Mouse (Mus musculus) heart, adult 8-10 months (tissue): ENCODE results near the gene Fibin. TPM values are rescaled to one million over a fixed set of nuclear protein-coding genes. Genes with fewer than 3 reads are reported as not detected.

Experiments
- DNase-seq: peaks from one replicate; pipeline ENCODE4 v3.0.0; 2022; ENCODE audit warnings: low spot score
- total RNA-seq, 4 experiments: library from RNA; stranded (reverse); gene quantifications; 2 replicates each; pipeline ENCODE4 v1.2.4; 2022

Gene Fibin
- 1 to 10 TPM; 3.6 to 7.7 (median 5.9) TPM for total RNA-seq

GRCm38 (mm10) chr2:110362432-110363283 lies at the start of gene Fibin:
Gene Fibin (minus strand): TSS chr2:110363183.
- DNase-seq: peak; percentile 72

- peak; percentile 62 for DNase-seq
Observed at GRCm38 (mm10) chr2:110411428-110411827, 48.4 kb upstream of the Fibin start.

GRCm38 (mm10) chr2:110408757-110409156 lies 45.8 kb upstream of the Fibin start:
- no peak for DNase-seq

GRCm38 (mm10) chr2:110392714-110393336 lies 29.8 kb upstream of the Fibin start:
- peak; percentile 66 for DNase-seq

GRCm38 (mm10) chr2:110390736-110391409 lies 27.9 kb upstream of the Fibin start:
- no peak for DNase-seq

GRCm38 (mm10) chr2:110379811-110380210 lies 16.8 kb upstream of the Fibin start:
- no peak for DNase-seq

- no peak for DNase-seq
Observed at GRCm38 (mm10) chr2:110376660-110377059, 13.7 kb upstream of the Fibin start.

GRCm38 (mm10) chr2:110375475-110375874 lies 12.5 kb upstream of the Fibin start:
- no peak for DNase-seq

GRCm38 (mm10) chr2:110373186-110373585 lies 10.2 kb upstream of the Fibin start:
- no peak for DNase-seq

- no peak for DNase-seq
Observed at GRCm38 (mm10) chr2:110367382-110367887, 4.5 kb upstream of the Fibin start.

GRCm38 (mm10) chr2:110365401-110365800 lies 2.4 kb upstream of the Fibin start:
- no peak for DNase-seq

GRCm38 (mm10) chr2:110363855-110364254 lies 872 bp upstream of the Fibin start:
- DNase-seq: no peak

- no peak for DNase-seq
Observed at GRCm38 (mm10) chr2:110353302-110353970, 9.5 kb downstream of the Fibin start.

- no peak for DNase-seq
Observed at GRCm38 (mm10) chr2:110351843-110352251, 11.1 kb downstream of the Fibin start.

GRCm38 (mm10) chr2:110351406-110351805 lies 11.6 kb downstream of the Fibin start:
- no peak for DNase-seq

- DNase-seq: no peak
Observed at GRCm38 (mm10) chr2:110328953-110329352, 34.0 kb downstream of the Fibin start.

- peak; percentile 65 for DNase-seq
Observed at GRCm38 (mm10) chr2:110319949-110320348, 43.0 kb downstream of the Fibin start.

- DNase-seq: no peak
Observed at GRCm38 (mm10) chr2:110319266-110319665, 43.7 kb downstream of the Fibin start.

GRCm38 (mm10) chr2:110318719-110319118 lies 44.3 kb downstream of the Fibin start:
- DNase-seq: no peak

GRCm38 (mm10) chr2:110316116-110316883 lies 46.7 kb downstream of the Fibin start:
- no peak for DNase-seq
